Mouse (Mus musculus) embryonic facial prominence, embryonic 14.5 days (tissue): Measurements from ENCODE around the gene Nbeal2. TPM values are rescaled to one million over a fixed set of nuclear protein-coding genes. Genes with fewer than 3 reads are reported as not detected.

Experiments
- ATAC-seq: fragments of 200-750 bp; cut with Nextera tagmentation; 2 replicates; pipeline ENCODE4 v1.8.0; 2017; ENCODE audit warnings: low read depth, moderate number of reproducible peaks, moderate TSS enrichment
- DNase-seq: peaks from one replicate; pipeline ENCODE4 v3.0.0-alpha.2; 2015; ENCODE audit warnings: low spot score
- H3K27ac ChIP-seq: fragments of 300-500 bp; sonication (generic); replicated peaks from 2 replicates; pipeline ENCODE4 v1.5.1; 2014; ENCODE audit warnings: low read depth, mild to moderate bottlenecking, low read length, moderate library complexity
- H3K27me3 ChIP-seq: fragments of 300-500 bp; sonication (generic); replicated peaks from 2 replicates; pipeline ENCODE4 v1.6.1; 2014; ENCODE audit warnings: low read length; ENCODE audit not compliant: control insufficient read depth, insufficient read depth
- H3K36me3 ChIP-seq: fragments of 300-500 bp; sonication (generic); 2 replicates; pipeline ENCODE4 v1.6.1; 2014; ENCODE audit warnings: low read length, mixed read lengths; ENCODE audit not compliant: control insufficient read depth, insufficient read depth
- H3K4me1 ChIP-seq: fragments of 300-500 bp; sonication (generic); 2 replicates; pipeline ENCODE4 v1.6.1; 2014; ENCODE audit warnings: antibody characterized with exemption, low read length; ENCODE audit not compliant: control insufficient read depth, insufficient read depth
- H3K4me2 ChIP-seq: fragments of 300-500 bp; sonication (generic); 2 replicates; pipeline ENCODE4 v1.6.1; 2014; ENCODE audit warnings: low read depth, mild to moderate bottlenecking, low read length, moderate library complexity, mixed read lengths
- H3K4me3 ChIP-seq: fragments of 300-500 bp; sonication (generic); 2 replicates; pipeline ENCODE4 v1.5.1; 2014; ENCODE audit warnings: low read depth, mild to moderate bottlenecking, low read length
- H3K9ac ChIP-seq: fragments of 300-500 bp; sonication (generic); 2 replicates; pipeline ENCODE4 v1.6.1; 2014; ENCODE audit warnings: low read depth, mild to moderate bottlenecking, low read length, moderate library complexity, mixed read lengths
- H3K9me3 ChIP-seq: fragments of 300-500 bp; sonication (generic); 2 replicates; pipeline ENCODE4 v1.6.1; 2016; ENCODE audit warnings: low read length; ENCODE audit not compliant: control insufficient read depth
- WGBS: fragments of 180-500 bp; shearing (Covaris S2); extraction: QIAGEN DNeasy Blood & Tissue Kit; methylation state at CpG from one replicate; pipeline ENCODE4 v1.1.7; 2014; 5-methylcytosine and 5-hydroxymethylcytosine counted together
- microRNA-seq: library from miRNA; unstranded; fragments of <30 nt; microRNA quantifications from one replicate; pipeline ENCODE4, GENCODE M21; 2016; ENCODE audit warnings: borderline number of aligned reads
- polyA plus RNA-seq: library from polyadenylated mRNA; unstranded; fragments of >200 nt; fragmentation: Nextera tagmentation; extraction: Ambion mirVana; gene quantifications from 2 replicates; pipeline ENCODE4 v1.2.1, GENCODE M21; 2014

The Nbeal2 gene
- polyA plus RNA-seq, 1 experiment from 2014 or later = 3.6 TPM

GRCm38 (mm10) chr9:110617081-110617480, 36.9 kb downstream of the Nbeal2 start:
- Histone ChIP-seq H3K9ac (no peak overlapping the region), H3K4me1 (no peaks in the 10 kb centered on the region), H3K9me3 (no peaks in the 10 kb centered on the region), H3K27ac (no peak overlapping the region), H3K4me3 (no peak overlapping the region), H3K36me3 (peaks cover 86% of the 10 kb centered on the region), H3K4me2 (no peak overlapping the region), H3K27me3 (no peaks in the 10 kb centered on the region)
- DNase-seq (no peak), ATAC-seq (no peak)
- 82% methylated on average over 3 of the region's 3 CpGs for WGBS

GRCm38 (mm10) chr9:110611471-110611870, 42.5 kb downstream of the Nbeal2 start:
- 91% methylated on average over 3 of the region's 3 CpGs for WGBS

GRCm38 (mm10) chr9:110583521-110583920, 70.4 kb downstream of the Nbeal2 start:
- Histone ChIP-seq H3K4me1 (no peaks in the 10 kb centered on the region), H3K4me2 (no peak overlapping the region), H3K27me3 (no peaks in the 10 kb centered on the region), H3K36me3 (peaks cover 29% of the 10 kb centered on the region), H3K9me3 (no peaks in the 10 kb centered on the region), H3K9ac (no peak overlapping the region), H3K4me3 (no peak overlapping the region), H3K27ac (no peak overlapping the region)
- WGBS = 79% methylated on average over 1 of the region's 1 CpGs
- DNase-seq = no peak
- no peak for ATAC-seq

More at GRCm38 (mm10) chr9:110611471-110611870, 42.5 kb downstream of the Nbeal2 start:
- Histone ChIP-seq H3K27me3 (no peaks in the 10 kb centered on the region), H3K9me3 (no peaks in the 10 kb centered on the region), H3K36me3 (peaks cover 86% of the 10 kb centered on the region), H3K4me1 (no peaks in the 10 kb centered on the region), H3K4me3 (no peak overlapping the region), H3K9ac (no peak overlapping the region), H3K27ac (no peak overlapping the region), H3K4me2 (no peak overlapping the region)
- no peak for DNase-seq
- ATAC-seq = no peak

GRCm38 (mm10) chr9:110582161-110582560, 71.8 kb downstream of the Nbeal2 start:
- H3K4me1 ChIP-seq = no peaks in the 10 kb centered on the region
- no peak overlapping the region for H3K27ac ChIP-seq
- DNase-seq (no peak), ATAC-seq (no peak)
- 83% methylated on average over 2 of the region's 2 CpGs for WGBS
- H3K9me3 ChIP-seq = no peaks in the 10 kb centered on the region
- peaks cover 35% of the 10 kb centered on the region for H3K36me3 ChIP-seq
- no peak overlapping the region for H3K4me2 ChIP-seq
- H3K27me3 ChIP-seq = no peaks in the 10 kb centered on the region
- H3K4me3 ChIP-seq = no peak overlapping the region
- no peak overlapping the region for H3K9ac ChIP-seq

Small RNAs within 50 kb of the gene (microRNA-seq; reads per million reads assigned to microRNA genes)
- not detected for gene Mir8107

Other genes with a start within 250 kb of the Nbeal2 start
- 15.3 and 16.6 TPM in 2 replicates for gene Ptpn23, start 245.9 kb downstream of the Nbeal2 start, polyA plus RNA-seq
- 7.4 and 10.8 TPM in 2 replicates for gene Ngp, start 234.4 kb downstream of the Nbeal2 start, polyA plus RNA-seq
- 9.4 and 10.1 TPM in 2 replicates for gene Klhl18, start 177.5 kb downstream of the Nbeal2 start, polyA plus RNA-seq
- gene Kif9, start 177.2 kb downstream of the Nbeal2 start, polyA plus RNA-seq = 1.7 and 4.1 TPM in 2 replicates
- gene Setd2, start 121.6 kb downstream of the Nbeal2 start, polyA plus RNA-seq = 48.5 and 48.8 TPM in 2 replicates
- gene Nradd, start 29.7 kb downstream of the Nbeal2 start, polyA plus RNA-seq = 21.2 and 30.4 TPM in 2 replicates
- 104 and 107 TPM in 2 replicates for gene Ccdc12, start 2.3 kb upstream of the Nbeal2 start, polyA plus RNA-seq
- 39.1 and 53.6 TPM in 2 replicates for gene Myl3, start 87.7 kb upstream of the Nbeal2 start, polyA plus RNA-seq
- gene Pth1r, start 93.0 kb upstream of the Nbeal2 start, polyA plus RNA-seq = 97.5 and 98.0 TPM in 2 replicates
- gene Prss42, start 144.0 kb upstream of the Nbeal2 start, polyA plus RNA-seq = not detected in 2 replicates
- gene Prss44, start 159.8 kb upstream of the Nbeal2 start, polyA plus RNA-seq = not detected in 2 replicates
- not detected in 2 replicates for gene Prss43, start 172.5 kb upstream of the Nbeal2 start, polyA plus RNA-seq
- gene Prss45, start 180.4 kb upstream of the Nbeal2 start, polyA plus RNA-seq = 0.17 TPM in 1 of 2 replicates, not detected in the other
- 0.32 TPM in 1 of 2 replicates, not detected in the other for gene Prss46, start 190.3 kb upstream of the Nbeal2 start, polyA plus RNA-seq
- 0.31 TPM in 1 of 2 replicates, not detected in the other for gene Prss50, start 203.8 kb upstream of the Nbeal2 start, polyA plus RNA-seq
- 3.0 and 3.4 TPM in 2 replicates for gene Als2cl, start 225.7 kb upstream of the Nbeal2 start, polyA plus RNA-seq
- gene Tmie, start 226.0 kb upstream of the Nbeal2 start, polyA plus RNA-seq = 0.85 and 1.3 TPM in 2 replicates